ENCODE assay signal across 14 mouse cellular contexts in genomic region chr4:54282934-54283333, GRCm38 (mm10).
DNase-seq lines count a peak whose midpoint lies in the region; ATAC-seq lines count a peak whose summit lies in the region.
"Had no signal": no experiment of that assay in that cellular context is flagged by ENCODE, and none has a peak within 500 bp of the region (broad histone marks: within the 10 kb centered on the region; RNA-seq: fewer than 3 reads in every experiment).

No protein-coding gene starts in this region.

- H3K4me3 ChIP-seq in heart, embryonic 10.5 days: no peak overlapping the region
- H3K4me3 ChIP-seq: heart, embryonic 15.5 days; limb, embryonic 15.5 days; midbrain, embryonic 10.5 days had no signal

- H3K27me3 ChIP-seq in heart, embryonic 10.5 days (ENCODE audit: insufficient read depth, poor library complexity, severe bottlenecking): no peaks in the 10 kb centered on the region
- H3K27me3 ChIP-seq: heart, embryonic 15.5 days; limb, embryonic 15.5 days had no signal

- no peak for ATAC-seq in granulocyte monocyte progenitor cell, adult 5-6 weeks (replicated peaks; ENCODE audit: poor library complexity, severe bottlenecking)
- ATAC-seq: forebrain, embryonic 14.5 days; hindbrain, postnatal 0 days had no signal

- intact Hi-C loops in heart, postnatal 36 days (cut with DNase I): no loop called here

- H3K9me3 ChIP-seq in heart, embryonic 10.5 days: no peaks in the 10 kb centered on the region
- H3K9me3 ChIP-seq: heart, embryonic 15.5 days; limb, embryonic 15.5 days; midbrain, embryonic 10.5 days had no signal

- H3K36me3 ChIP-seq in heart, embryonic 10.5 days: no peaks in the 10 kb centered on the region
- H3K36me3 ChIP-seq: heart, embryonic 15.5 days; limb, embryonic 15.5 days; midbrain, embryonic 10.5 days had no signal

- H3K27ac ChIP-seq in heart, embryonic 10.5 days: no peak overlapping the region
- H3K27ac ChIP-seq: heart, embryonic 15.5 days; hindbrain, postnatal 0 days; limb, embryonic 15.5 days; midbrain, embryonic 10.5 days had no signal

- DNase-seq in heart, postnatal 36 days: peak; percentile 2 to 9
- DNase-seq in heart, embryonic 10.5 days (ENCODE audit: low spot score): no peak
- DNase-seq in cerebellum, adult 8-10 months: peak; percentile 1
- DNase-seq in gastrocnemius, postnatal 10 days: peak; percentile 6
- DNase-seq in right cerebral cortex, postnatal 10 days (ENCODE audit: low spot score in 2 of 2): peak; percentile 55 to 57
- no peak for DNase-seq in kidney, postnatal 10 days
- DNase-seq: lung, embryonic 14.5 days; thymus, postnatal 36 days had no signal

- WGBS in heart, embryonic 10.5 days: 91% methylated on average over 13 of the region's 13 CpGs

- H3K4me1 ChIP-seq in heart, embryonic 10.5 days: no peaks in the 10 kb centered on the region
- H3K4me1 ChIP-seq: heart, embryonic 15.5 days; limb, embryonic 15.5 days; midbrain, embryonic 10.5 days had no signal

Comparison
In these comparisons a context has a peak if more than half of its experiments do, and no peak if none do; other contexts are left out.
1. DNase-seq: peak in heart, postnatal 36 days (2 of 2), cerebellum, adult 8-10 months (single experiment), gastrocnemius, postnatal 10 days (single experiment) and right cerebral cortex, postnatal 10 days (2 of 2); none in heart, embryonic 10.5 days (single experiment) and kidney, postnatal 10 days (single experiment).